Mouse (Mus musculus) CH12.LX (cell line): ENCODE measurements at regions not wholly inside any gene's neighbourhood (a gene's known extent, or its start where the extent isn't known, plus 50 kb on each side); places are given as distances from the start of the nearest gene placed in this dataset.

Experiments used
- DNase-seq: peaks from one replicate; pipeline ENCODE4 v3.0.0-alpha.2; 2013; ENCODE audit errors: extremely low read depth
- H3K27ac ChIP-seq: 2 replicates; pipeline ENCODE4 v1.5.1; 2012; ENCODE audit warnings: low read depth, mild to moderate bottlenecking, control low read depth, moderate library complexity; ENCODE audit not compliant: insufficient read depth
- H3K27me3 ChIP-seq: replicated peaks from 2 replicates; pipeline ENCODE3; 2012; ENCODE audit warnings: inconsistent platforms
- H3K36me3 ChIP-seq, 2 experiments: replicated peaks in 1 of 2; 2 replicates each; pipeline versions ENCODE3 to v1.6.1; 2012; ENCODE audit warnings: inconsistent platforms in 1 of 2, low read length in 1 of 2, mild to moderate bottlenecking in 1 of 2, mixed read lengths in 1 of 2, moderate library complexity in 1 of 2; ENCODE audit not compliant: control insufficient read depth in 1 of 2, insufficient read depth in 1 of 2
- H3K4me1 ChIP-seq, 2 experiments: 2 replicates each; pipeline ENCODE4 v1.6.1; 2012; ENCODE audit warnings: inconsistent platforms in 1 of 2, moderate library complexity in 1 of 2; ENCODE audit not compliant: insufficient read depth in 2 of 2, control insufficient read depth in 1 of 2
- H3K4me2 ChIP-seq: 2 replicates; pipeline ENCODE4 v1.6.1; 2012; ENCODE audit warnings: low read depth, mild to moderate bottlenecking, control low read depth; ENCODE audit not compliant: poor library complexity, insufficient read depth, severe bottlenecking
- H3K4me3 ChIP-seq, 3 experiments: fragments of 150-350 bp in 1 of 3; sonication (generic) in 1 of 3; replicated peaks in 1 of 3; 2 replicates each; pipeline versions ENCODE3 to v1.5.1; 2011 to 2012; ENCODE audit warnings: low read depth in 2 of 3, low read length in 2 of 3, mild to moderate bottlenecking in 2 of 3, moderate library complexity in 2 of 3, control low read depth in 1 of 3, improper control_type of control experiment in 1 of 3, inconsistent platforms in 1 of 3, mixed read lengths in 1 of 3; ENCODE audit not compliant: poor library complexity in 1 of 3
- H3K79me2 ChIP-seq: replicated peaks from 2 replicates; pipeline ENCODE4 v1.6.1; 2012; ENCODE audit warnings: mild to moderate bottlenecking, moderate library complexity; ENCODE audit not compliant: control insufficient read depth, poor library complexity, insufficient read depth, severe bottlenecking; ENCODE audit errors: extremely low read depth
- H3K9ac ChIP-seq: 2 replicates; pipeline ENCODE4 v1.6.1; 2012; ENCODE audit warnings: low read depth, mild to moderate bottlenecking, control low read depth, moderate library complexity; ENCODE audit not compliant: insufficient read depth
- H3K9me3 ChIP-seq: replicated peaks from 2 replicates; pipeline ENCODE3; 2012; ENCODE audit warnings: low read length, inconsistent platforms, mixed read lengths
- CHD1 ChIP-seq: IDR thresholded peaks from 2 replicates; pipeline ENCODE4 v1.6.1; 2012; ENCODE audit warnings: low read depth, low read length, improper control_type of control experiment, inconsistent platforms
- E2F4 ChIP-seq: IDR thresholded peaks from 2 replicates; pipeline ENCODE4 v1.6.1; 2011; ENCODE audit warnings: low read depth, low read length, improper control_type of control experiment; ENCODE audit not compliant: insufficient replicate concordance
- HCFC1 ChIP-seq: IDR thresholded peaks from 2 replicates; pipeline ENCODE4 v1.6.1; 2012; ENCODE audit warnings: low read depth, mild to moderate bottlenecking, inconsistent platforms, low read length, improper control_type of control experiment
- JUN ChIP-seq: IDR thresholded peaks from 2 replicates; pipeline ENCODE4 v1.6.1; 2011; ENCODE audit warnings: low read depth, mild to moderate bottlenecking, low read length, improper control_type of control experiment, moderate library complexity; ENCODE audit not compliant: insufficient read depth
- JUND ChIP-seq: conservative IDR thresholded peaks from 2 replicates; pipeline ENCODE4 v1.6.1; 2011; ENCODE audit warnings: low read depth, low read length, improper control_type of control experiment
- KAT2A ChIP-seq: IDR thresholded peaks from 2 replicates; pipeline ENCODE4 v1.6.1; 2012; ENCODE audit warnings: low read length, improper control_type of control experiment, inconsistent platforms; ENCODE audit not compliant: insufficient replicate concordance
- MAFK ChIP-seq: IDR thresholded peaks from 2 replicates; pipeline ENCODE4 v1.6.1; 2011; ENCODE audit warnings: low read length, improper control_type of control experiment; ENCODE audit not compliant: insufficient replicate concordance
- RAD21 ChIP-seq: IDR thresholded peaks from 2 replicates; pipeline ENCODE4 v1.6.1; 2011; ENCODE audit warnings: low read depth, mild to moderate bottlenecking, low read length, improper control_type of control experiment, moderate library complexity
- RCOR1 ChIP-seq: conservative IDR thresholded peaks from 2 replicates; pipeline ENCODE4 v1.6.1; 2012; ENCODE audit warnings: low read depth, mild to moderate bottlenecking, inconsistent platforms, low read length, improper control_type of control experiment
- SIN3A ChIP-seq: IDR thresholded peaks from 2 replicates; pipeline ENCODE4 v1.6.1; 2012; ENCODE audit warnings: low read length, improper control_type of control experiment, inconsistent platforms
- SMC3 ChIP-seq: IDR thresholded peaks from 2 replicates; pipeline ENCODE4 v1.6.1; 2011; ENCODE audit warnings: low read depth, low read length, improper control_type of control experiment
- USF2 ChIP-seq: conservative IDR thresholded peaks from 2 replicates; pipeline ENCODE4 v1.6.1; 2011; ENCODE audit warnings: low read depth, low read length, improper control_type of control experiment
- ZC3H11A ChIP-seq: IDR thresholded peaks from 2 replicates; pipeline ENCODE4 v1.6.1; 2012; ENCODE audit warnings: low read depth, mild to moderate bottlenecking, inconsistent platforms, low read length, improper control_type of control experiment
- ZKSCAN1 ChIP-seq: IDR thresholded peaks from 2 replicates; pipeline ENCODE4 v1.6.1; 2012; ENCODE audit warnings: low read depth, inconsistent platforms, low read length, improper control_type of control experiment, borderline replicate concordance
- ZMIZ1 ChIP-seq: IDR thresholded peaks from 2 replicates; pipeline ENCODE4 v1.6.1; 2012; ENCODE audit warnings: low read depth, mild to moderate bottlenecking, inconsistent platforms, low read length, improper control_type of control experiment
- ZNF384 ChIP-seq: IDR thresholded peaks from 2 replicates; pipeline ENCODE4 v1.6.1; 2012; ENCODE audit warnings: low read depth, low read length, improper control_type of control experiment, inconsistent platforms
- dilution Hi-C: fragments of 300-500 bp; cut with MboI; formaldehyde crosslinking; loops from 2 replicates; pipeline ENCODE4 v1.14.3; 2020; ENCODE audit warnings: low sequenced_read_pairs; ENCODE audit not compliant: extremely low pct_unique_long_range_greater_than_20kb, extremely low pct_ligation_motif_present
- in situ Hi-C: fragments of 300-500 bp; cut with MboI; formaldehyde crosslinking; loops from 3 replicates; pipeline ENCODE4 v1.14.3; 2019; ENCODE audit warnings: low sequenced_read_pairs, low pct_ligation_motif_present, low pct_unique_long_range_greater_than_20kb, mixed read lengths

DNA sequence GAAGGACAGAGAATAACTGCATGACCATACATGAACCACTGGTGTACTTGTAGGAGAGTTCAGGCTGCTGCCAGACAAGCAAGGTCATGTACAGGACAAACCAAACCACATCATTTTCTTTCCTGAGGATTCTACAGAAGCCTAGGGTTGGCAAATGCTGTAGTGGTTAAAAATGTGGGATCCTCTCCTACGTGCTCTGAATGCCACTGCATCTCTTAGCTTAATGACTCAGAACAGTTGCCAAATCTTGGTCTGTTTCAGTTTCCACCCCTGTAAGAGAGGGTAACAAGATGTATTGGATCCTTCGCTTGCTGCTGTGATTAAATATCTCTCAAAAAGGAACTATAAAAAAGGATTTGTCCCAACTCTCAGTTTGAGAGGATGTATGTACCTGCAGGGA, 938.1 kb downstream of the 4930444P10Rik start:
- no peak overlapping the region for H3K27ac ChIP-seq
- no peak overlapping the region for H3K9ac ChIP-seq
- DNase-seq = no peak
- H3K36me3 ChIP-seq = no peaks in the 10 kb centered on the region
- dilution Hi-C loops = no loop called here
- in situ Hi-C loops = no loop called here
- TF ChIP-seq CHD1 (no peak), ZNF384 (no peak), JUND (no peak), SMC3 (no peak), SIN3A (no peak), ZC3H11A (no peak), JUN (no peak), USF2 (no peak), HCFC1 (no peak), ZKSCAN1 (no peak), E2F4 (no peak), KAT2A (no peak)
- H3K4me3 ChIP-seq = no peak overlapping the region
- H3K4me2 ChIP-seq = no peak overlapping the region
- no peaks in the 10 kb centered on the region for H3K27me3 ChIP-seq
- H3K79me2 ChIP-seq = no peaks in the 10 kb centered on the region
- H3K9me3 ChIP-seq = no peaks in the 10 kb centered on the region
- no peaks in the 10 kb centered on the region for H3K4me1 ChIP-seq

DNA sequence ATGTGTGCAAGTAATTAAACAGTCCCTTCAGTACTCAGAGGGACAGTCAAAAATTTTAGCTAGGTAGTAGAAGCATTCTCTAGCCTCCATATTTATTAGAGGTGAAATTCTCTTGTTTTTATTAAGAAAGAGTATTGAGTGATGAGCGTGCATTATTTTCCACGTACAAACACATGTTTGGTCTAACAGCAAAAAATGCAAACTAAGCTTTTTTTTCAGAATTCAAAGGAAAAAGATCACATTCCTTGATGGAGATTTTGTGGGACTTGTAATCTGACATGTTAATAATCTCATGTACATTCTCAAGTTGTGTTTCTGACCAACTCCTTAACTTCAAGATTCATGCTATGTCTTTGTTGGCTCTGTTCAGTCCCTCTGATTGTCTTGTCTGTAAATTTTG, 939.2 kb downstream of the 4930444P10Rik start:
- Histone ChIP-seq H3K79me2 (no peaks in the 10 kb centered on the region), H3K4me1 (no peaks in the 10 kb centered on the region), H3K27ac (no peak overlapping the region), H3K27me3 (no peaks in the 10 kb centered on the region), H3K9ac (no peak overlapping the region), H3K9me3 (no peaks in the 10 kb centered on the region), H3K4me2 (no peak overlapping the region), H3K36me3 (no peaks in the 10 kb centered on the region), H3K4me3 (no peak overlapping the region)
- TF ChIP-seq MAFK (peak; percentile 66; the same call in 1 of the 2 replicates), RAD21 (no peak)
- dilution Hi-C loops = no loop called here
- in situ Hi-C loops = no loop called here
- no peak for DNase-seq

DNA sequence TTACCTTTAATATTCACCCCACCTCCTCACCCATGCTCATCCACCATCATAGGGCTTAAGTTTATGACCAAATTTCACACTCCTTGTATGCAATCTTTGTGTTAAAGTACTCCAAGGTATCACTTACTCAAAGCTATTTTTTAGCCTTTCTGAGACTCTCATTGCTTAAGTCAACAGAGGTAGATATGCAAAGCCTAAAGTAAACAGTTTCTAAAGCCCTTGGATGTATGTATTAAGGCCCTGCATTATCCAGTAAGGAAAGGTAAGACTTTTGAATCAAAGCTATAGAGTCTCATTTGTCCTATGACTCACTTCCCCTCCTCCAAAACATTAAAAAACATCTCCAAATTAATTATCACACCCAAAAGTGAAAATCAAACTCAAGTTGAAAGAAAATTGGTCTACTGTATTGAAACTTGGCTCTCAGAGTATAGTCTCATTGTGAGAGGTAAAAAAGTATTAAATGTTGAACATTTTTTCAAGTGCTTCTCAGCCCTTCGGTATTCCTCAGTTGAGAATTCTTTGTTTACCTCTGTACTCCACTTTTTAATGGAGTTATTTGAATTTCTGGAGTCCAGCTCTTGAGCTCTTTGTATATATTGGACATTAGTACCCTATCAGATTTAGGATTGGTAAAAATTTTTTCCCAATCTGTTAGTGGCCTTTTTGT, 949.1 kb downstream of the 4930444P10Rik start:
- H3K4me3 ChIP-seq = no peak overlapping the region
- dilution Hi-C loops (no loop called here), in situ Hi-C loops (no loop called here)
- H3K27me3 ChIP-seq = no peaks in the 10 kb centered on the region
- H3K9me3 ChIP-seq = no peaks in the 10 kb centered on the region
- H3K36me3 ChIP-seq = no peaks in the 10 kb centered on the region
- H3K4me2 ChIP-seq = no peak overlapping the region
- H3K79me2 ChIP-seq = no peaks in the 10 kb centered on the region
- no peaks in the 10 kb centered on the region for H3K4me1 ChIP-seq
- DNase-seq = no peak
- no peak for TF ChIP-seq RCOR1
- TF ChIP-seq ZMIZ1 = no peak
- no peak for TF ChIP-seq E2F4
- TF ChIP-seq HCFC1 = no peak
- H3K9ac ChIP-seq = no peak overlapping the region
- H3K27ac ChIP-seq = no peak overlapping the region
